15 mouse cellular contexts compared by ENCODE assay signal in the genomic region with DNA sequence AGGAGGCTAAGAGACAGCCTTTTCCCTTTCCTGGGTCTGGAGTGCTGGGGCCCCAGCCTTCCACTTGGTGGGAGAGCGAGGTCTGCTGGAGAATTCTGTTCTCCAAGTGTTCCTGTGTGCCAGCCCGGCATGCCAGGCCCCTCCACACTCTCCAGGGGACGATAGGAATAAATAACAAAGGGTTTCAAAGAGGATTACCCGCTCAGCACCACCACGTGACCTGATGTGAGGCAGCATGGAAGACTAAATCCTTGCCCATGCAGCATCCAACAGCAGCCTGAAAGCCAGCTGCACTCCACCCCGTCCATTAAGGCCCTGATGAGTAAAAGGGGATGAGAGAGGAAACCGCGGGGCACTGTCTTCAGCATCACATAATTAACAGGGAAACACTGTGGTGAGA. TPM values are rescaled to one million over a fixed set of nuclear protein-coding genes. Genes with fewer than 3 reads are reported as not detected.
DNase-seq lines count a peak whose midpoint lies in the region; ATAC-seq lines count a peak whose summit lies in the region.
"Had no signal": no experiment of that assay in that cellular context is flagged by ENCODE, and none has a peak within 500 bp of the region (broad histone marks: within the 10 kb centered on the region; RNA-seq: fewer than 3 reads in every experiment).

No protein-coding gene starts in this region.

- peak; percentile 12 for DNase-seq in embryonic facial prominence, embryonic 10.5 days (ENCODE audit: low spot score)
- peak; percentile 64 for DNase-seq in forebrain, embryonic 14.5 days (ENCODE audit: low spot score)
- peak; percentile 6 for DNase-seq in mesoderm, embryonic 11.5 days (ENCODE audit: low read depth, low spot score)
- peak; percentile 73 for DNase-seq in retina, adult 2 months (ENCODE audit: low read depth, low spot score)
- DNase-seq in frontal cortex, postnatal 10 days (ENCODE audit: low spot score in 2 of 2): no peak
- DNase-seq in thymus, postnatal 36 days: no peak
- DNase-seq in kidney, adult 8-10 months: no peak
- DNase-seq: adrenal gland, postnatal 25 days; cerebellum, adult 11 months; heart, adult 18-20 months; kidney, postnatal 36 days; lung, postnatal 36 days; right cerebral cortex, postnatal 4 days had no signal

- no peaks in the 10 kb centered on the region for H3K36me3 ChIP-seq in embryonic facial prominence, embryonic 10.5 days (replicated peaks)
- H3K36me3 ChIP-seq in forebrain, embryonic 14.5 days (ENCODE audit: control insufficient read depth, insufficient read depth, low read length): no peaks in the 10 kb centered on the region
- H3K36me3 ChIP-seq: stomach, embryonic 15.5 days had no signal

- H3K4me2 ChIP-seq in forebrain, embryonic 14.5 days (ENCODE audit: low read length): no peak overlapping the region
- H3K4me2 ChIP-seq: stomach, embryonic 15.5 days had no signal

- no peaks in the 10 kb centered on the region for H3K9me3 ChIP-seq in embryonic facial prominence, embryonic 10.5 days
- H3K9me3 ChIP-seq in forebrain, embryonic 14.5 days (replicated peaks; ENCODE audit: control insufficient read depth, low read length): no peaks in the 10 kb centered on the region
- H3K9me3 ChIP-seq: stomach, embryonic 15.5 days had no signal

- no peak overlapping the region for H3K27ac ChIP-seq in embryonic facial prominence, embryonic 10.5 days (replicated peaks)
- no peak overlapping the region for H3K27ac ChIP-seq in forebrain, embryonic 14.5 days (ENCODE audit: low read depth, low read length)
- H3K27ac ChIP-seq: liver, embryonic 14.5 days; stomach, embryonic 15.5 days had no signal

- H3K4me3 ChIP-seq in embryonic facial prominence, embryonic 10.5 days: no peak overlapping the region
- H3K4me3 ChIP-seq in forebrain, embryonic 14.5 days (ENCODE audit: low read depth, low read length): no peak overlapping the region
- H3K4me3 ChIP-seq: stomach, embryonic 15.5 days had no signal

- H3K4me1 ChIP-seq in embryonic facial prominence, embryonic 10.5 days: peaks cover 18% of the 10 kb centered on the region
- no peaks in the 10 kb centered on the region for H3K4me1 ChIP-seq in forebrain, embryonic 14.5 days (ENCODE audit: control insufficient read depth, insufficient read depth, low read length)
- H3K4me1 ChIP-seq: stomach, embryonic 15.5 days had no signal

- ATAC-seq in forebrain, embryonic 14.5 days: peak; percentile 71; the same call in 1 of the 2 replicates

- H3K9ac ChIP-seq in forebrain, embryonic 14.5 days (ENCODE audit: low read length): peak overlapping the region; percentile 37; the same call in 1 of the 2 replicates
- H3K9ac ChIP-seq: liver, embryonic 14.5 days; stomach, embryonic 15.5 days had no signal

- 27% methylated on average over 8 of the region's 8 CpGs for WGBS in embryonic facial prominence, embryonic 10.5 days
- WGBS in forebrain, embryonic 14.5 days: 8% methylated on average over 8 of the region's 8 CpGs

- H3K27me3 ChIP-seq in embryonic facial prominence, embryonic 10.5 days (replicated peaks; ENCODE audit: low read depth, poor library complexity, severe bottlenecking): no peaks in the 10 kb centered on the region
- no peaks in the 10 kb centered on the region for H3K27me3 ChIP-seq in forebrain, embryonic 14.5 days (replicated peaks; ENCODE audit: control insufficient read depth, insufficient read depth, low read length)
- H3K27me3 ChIP-seq: stomach, embryonic 15.5 days had no signal

RNA-seq across cellular contexts. Expression of a gene that starts 11.4 kb away (rescaled TPM):
- polyA plus RNA-seq in embryonic facial prominence, embryonic 10.5 days (2016; fragmentation: Nextera tagmentation; extraction: Ambion mirVana): 4.9 and 5.9 TPM in 2 replicates
- polyA plus RNA-seq in forebrain, embryonic 14.5 days (2014; fragmentation: Nextera tagmentation; extraction: Ambion mirVana): 3.6 and 4.4 TPM in 2 replicates

RNA-seq across cellular contexts. Expression of a gene that starts 12.6 kb away (rescaled TPM):
- polyA plus RNA-seq in embryonic facial prominence, embryonic 10.5 days (2016; fragmentation: Nextera tagmentation; extraction: Ambion mirVana): 7.3 and 7.6 TPM in 2 replicates
- 11.2 and 13.4 TPM in 2 replicates for polyA plus RNA-seq in forebrain, embryonic 14.5 days (2014; fragmentation: Nextera tagmentation; extraction: Ambion mirVana)

Comparison
In these comparisons a context has a peak if more than half of its experiments do, and no peak if none do; other contexts are left out.
1. DNase-seq: peak in embryonic facial prominence, embryonic 10.5 days (single experiment), forebrain, embryonic 14.5 days (single experiment), mesoderm, embryonic 11.5 days (single experiment) and retina, adult 2 months (single experiment); none in frontal cortex, postnatal 10 days (0 of 2), thymus, postnatal 36 days (0 of 2) and kidney, adult 8-10 months (0 of 2).